Mouse (Mus musculus): ENCODE measurements around the gene Ptprc.

Gene Ptprc

DNA sequence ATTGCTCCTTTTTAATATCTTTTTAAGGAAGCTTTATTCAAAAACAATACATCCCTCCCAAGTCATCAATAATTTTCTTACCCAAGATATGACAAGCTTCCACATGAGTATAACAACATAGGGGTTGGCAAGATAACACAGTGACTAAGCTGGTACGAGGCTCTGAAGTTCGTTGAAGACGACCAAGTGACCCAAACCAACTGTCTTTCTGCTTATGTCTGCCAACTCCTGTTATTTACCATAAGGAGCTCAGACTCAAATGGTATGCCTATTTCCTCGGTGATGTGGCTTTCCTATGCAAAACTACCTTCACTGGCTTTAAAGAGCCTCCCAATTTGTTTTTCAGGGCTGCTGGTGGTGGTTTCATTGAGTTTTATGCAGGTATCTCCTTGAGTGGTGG, at the start of gene Ptprc:
Ptprc (minus strand) TSS at position 215 of the 400 bp plus-strand sequence.
- no peak for DNase-seq (ENCODE audit: low spot score)

DNA sequence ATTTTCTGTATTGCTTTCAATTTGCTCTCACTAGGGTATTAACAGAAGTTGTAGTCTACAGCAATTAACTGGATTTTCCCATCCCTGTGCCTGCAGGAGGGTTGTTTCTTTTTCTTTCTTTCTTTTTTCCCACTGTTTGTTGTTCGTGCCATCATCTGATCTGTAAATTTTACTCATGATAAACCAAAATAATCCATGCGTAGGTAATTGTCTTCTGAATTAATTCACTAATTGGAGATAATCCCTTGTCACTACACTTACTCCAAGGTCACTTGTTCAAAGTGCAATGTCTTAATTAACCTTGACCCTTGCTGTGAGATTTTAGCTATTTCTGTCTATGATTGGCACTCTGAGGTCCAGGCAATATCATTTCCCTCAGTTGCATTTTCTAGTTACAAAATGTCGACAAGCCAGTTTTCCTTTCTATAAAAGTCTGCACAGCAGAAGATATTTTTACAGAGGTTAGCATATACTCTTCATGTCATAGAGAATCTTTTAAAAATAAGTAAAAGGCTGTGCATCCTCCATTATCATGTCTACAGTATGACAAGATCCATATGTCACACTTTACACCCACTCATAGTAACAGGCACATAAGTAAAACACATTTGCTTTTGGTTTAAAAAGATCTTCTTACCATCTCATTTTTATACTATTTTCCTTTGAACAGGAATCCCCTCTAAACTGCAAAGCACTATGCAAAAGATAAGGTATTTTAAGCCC, 39.4 kb upstream of the Ptprc start:
- no peak for DNase-seq (ENCODE audit: low spot score)

GRCm38 (mm10) chr1:138210387-138211024, 35.0 kb upstream of the Ptprc start:
- no peak for DNase-seq (ENCODE audit: low spot score)

DNA sequence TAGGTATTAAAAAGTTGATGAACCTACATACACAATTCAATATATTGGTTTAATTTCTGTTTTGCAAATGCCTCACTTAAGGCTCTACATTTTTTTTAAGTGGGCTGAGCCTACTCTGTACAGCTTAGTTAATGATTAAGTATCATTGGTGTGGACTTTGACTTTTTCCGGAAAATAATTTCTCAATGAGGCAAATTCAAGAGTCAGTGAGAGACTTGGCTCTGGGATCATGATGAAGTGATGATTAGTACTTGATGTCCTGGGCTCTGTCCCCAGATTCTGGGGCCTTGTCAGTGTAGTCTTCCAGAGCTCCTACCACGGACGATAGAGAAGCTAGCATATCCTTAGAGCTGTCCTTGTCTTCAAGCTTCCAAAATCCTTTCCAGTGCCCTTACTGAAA, 34.2 kb upstream of the Ptprc start:
- no peak for DNase-seq (ENCODE audit: low spot score)

DNA sequence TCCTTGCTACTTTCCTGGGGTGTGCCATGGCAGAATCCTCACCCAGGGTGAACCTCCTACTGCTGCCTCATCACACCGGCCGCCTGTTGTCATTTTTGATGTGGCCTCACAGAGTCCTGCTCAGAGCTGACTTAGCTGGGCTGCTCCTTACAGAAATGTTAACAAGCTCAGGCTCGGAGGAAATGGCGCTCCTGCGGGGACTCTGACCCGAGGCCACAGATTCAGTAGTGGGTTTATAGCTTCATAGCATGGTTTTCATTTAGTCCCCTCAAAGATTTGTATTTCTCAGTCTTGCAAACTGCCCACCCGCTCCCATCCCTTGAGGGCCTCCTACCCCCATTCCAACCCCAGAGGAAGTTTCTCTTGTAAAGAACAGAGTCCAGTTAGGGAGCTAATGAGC, 30.5 kb upstream of the Ptprc start:
- no peak for DNase-seq (ENCODE audit: low spot score)

GRCm38 (mm10) chr1:138191689-138192508, 16.4 kb upstream of the Ptprc start:
- peak; percentile 15 for DNase-seq (ENCODE audit: low spot score)

DNA sequence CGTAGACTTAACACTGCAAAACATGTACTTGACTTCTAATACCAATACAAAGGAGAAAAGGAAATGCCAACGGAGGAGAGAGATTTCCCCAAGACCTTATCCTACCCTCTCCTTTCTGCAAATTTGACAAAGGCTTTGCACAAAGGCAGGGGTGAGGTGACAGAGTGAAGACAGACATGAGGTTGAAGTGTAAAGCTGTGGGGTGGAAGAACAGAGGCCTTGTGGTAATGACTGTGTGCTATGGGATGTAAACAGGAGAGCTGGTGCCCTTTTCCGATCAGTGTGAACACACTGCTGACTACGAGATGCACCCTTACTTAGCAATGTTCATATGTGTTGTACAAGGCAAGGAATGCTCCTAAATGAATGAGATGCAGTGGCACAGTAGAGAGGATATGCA, 12.6 kb upstream of the Ptprc start:
- DNase-seq (ENCODE audit: low spot score), result no peak

DNA sequence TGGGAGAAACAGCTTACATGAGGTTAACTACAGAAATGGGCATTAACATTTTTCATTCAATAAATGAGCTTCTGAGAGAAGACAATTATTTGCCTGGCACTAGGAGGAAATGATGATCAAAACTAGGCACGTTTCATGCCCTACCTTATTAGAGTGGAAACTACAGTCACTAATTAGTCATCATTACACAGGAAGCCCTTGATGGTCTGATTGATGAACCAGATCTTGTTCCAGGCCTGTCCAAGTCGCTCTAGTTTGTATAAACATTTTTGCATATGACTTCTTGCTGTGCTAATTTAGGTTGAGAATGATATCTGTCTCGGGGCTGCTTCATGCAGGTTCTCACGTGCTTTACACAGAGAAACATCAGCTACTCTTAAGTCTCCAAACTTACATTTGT, 10.4 kb upstream of the Ptprc start:
- DNase-seq (ENCODE audit: low spot score), result no peak

DNA sequence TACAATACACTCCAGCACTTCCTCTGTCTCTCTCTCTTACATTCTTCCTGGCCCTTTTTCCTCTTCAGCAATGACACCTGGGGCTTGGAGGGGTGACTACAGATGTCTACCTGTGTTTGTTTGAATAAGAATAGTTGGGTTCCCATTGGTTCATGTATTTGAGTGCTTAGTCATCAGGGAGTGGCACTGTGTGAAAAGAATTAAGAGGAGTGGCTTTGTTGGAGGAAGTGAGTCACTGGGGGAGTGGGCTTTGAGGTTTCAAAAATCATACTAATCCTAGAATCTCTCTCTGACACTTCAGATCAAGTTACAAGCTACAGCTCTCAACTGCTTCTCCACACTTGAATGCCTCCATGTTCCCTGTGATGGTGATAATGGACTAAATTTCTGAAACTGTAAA, 4.6 kb upstream of the Ptprc start:
- DNase-seq (ENCODE audit: low spot score), result no peak

GRCm38 (mm10) chr1:138174705-138175492, 609 bp downstream of the Ptprc start:
- no peak for DNase-seq (ENCODE audit: low spot score)

GRCm38 (mm10) chr1:138174143-138174542, 1.4 kb downstream of the Ptprc start:
- no peak for DNase-seq (ENCODE audit: low spot score)

GRCm38 (mm10) chr1:138173669-138174068, 1.8 kb downstream of the Ptprc start:
- DNase-seq (ENCODE audit: low spot score), result no peak

DNA sequence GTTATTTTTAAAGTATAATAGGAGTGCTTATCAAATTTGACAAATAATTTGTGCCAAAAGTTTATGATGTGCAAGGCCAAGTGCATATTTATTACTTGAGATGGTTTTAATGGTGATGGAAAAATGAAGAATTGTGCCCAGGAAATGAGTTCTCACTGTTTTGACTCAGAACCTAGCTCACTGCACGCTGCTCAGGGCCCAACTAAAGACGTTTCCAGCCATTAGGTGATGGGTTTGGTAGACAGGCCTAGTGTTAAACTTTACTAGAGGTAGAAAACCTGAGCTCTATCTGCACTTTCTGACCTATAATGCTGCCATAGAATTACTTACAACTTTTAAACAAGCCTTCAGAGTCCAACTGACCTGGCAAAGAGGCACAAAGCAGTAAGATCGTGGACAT, 3.0 kb downstream of the Ptprc start:
- no peak for DNase-seq (ENCODE audit: low spot score)

DNA sequence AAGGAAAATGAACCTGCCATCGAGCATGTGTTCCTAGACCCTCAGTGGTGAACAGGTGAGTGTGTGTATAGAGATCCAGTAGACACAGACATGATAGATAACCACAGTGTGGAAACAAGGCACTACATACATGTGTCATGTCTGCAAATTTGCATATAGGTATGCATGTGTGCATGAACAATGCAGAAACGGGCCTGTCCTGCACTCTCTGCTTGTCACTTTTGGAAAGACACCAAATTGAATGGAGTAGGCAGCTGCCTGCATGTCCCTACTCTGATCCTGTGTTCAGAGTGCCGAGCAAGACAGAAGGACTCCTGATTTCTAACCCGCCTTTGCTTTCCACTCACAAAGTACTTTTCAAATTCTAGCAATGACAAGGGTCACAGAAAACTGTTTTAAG, 3.4 kb downstream of the Ptprc start:
- no peak for DNase-seq (ENCODE audit: low spot score)

- no peak for DNase-seq (ENCODE audit: low spot score)
Measured at GRCm38 (mm10) chr1:138166233-138166771, 9.2 kb downstream of the Ptprc start.

- no peak for DNase-seq (ENCODE audit: low spot score)
Measured at GRCm38 (mm10) chr1:138162638-138163037, 12.9 kb downstream of the Ptprc start.

DNA sequence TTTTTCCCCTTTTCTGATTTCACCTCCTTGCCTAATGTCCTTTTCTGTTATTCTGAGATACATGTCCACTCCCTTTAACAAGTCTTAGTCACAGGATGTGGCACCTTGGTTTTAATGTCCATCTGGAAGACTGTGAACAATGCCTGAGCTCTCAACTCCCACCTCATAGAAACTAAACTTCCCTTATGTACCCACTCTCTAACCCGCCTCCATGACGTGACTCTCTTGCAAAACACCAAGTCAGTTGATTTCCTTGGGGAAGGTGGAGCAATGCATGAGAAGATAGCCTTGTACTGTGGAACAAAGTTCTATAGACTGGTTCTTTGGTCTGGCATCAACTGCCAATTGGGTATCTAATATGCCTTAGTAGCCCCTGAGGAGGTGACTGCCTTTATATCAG, 16.6 kb downstream of the Ptprc start:
- peak; percentile 28 for DNase-seq (ENCODE audit: low spot score)

GRCm38 (mm10) chr1:138158236-138158635, 17.3 kb downstream of the Ptprc start:
- DNase-seq (ENCODE audit: low spot score), result no peak

- DNase-seq (ENCODE audit: low spot score), result no peak
Measured at GRCm38 (mm10) chr1:138157709-138158108, 17.8 kb downstream of the Ptprc start.

DNA sequence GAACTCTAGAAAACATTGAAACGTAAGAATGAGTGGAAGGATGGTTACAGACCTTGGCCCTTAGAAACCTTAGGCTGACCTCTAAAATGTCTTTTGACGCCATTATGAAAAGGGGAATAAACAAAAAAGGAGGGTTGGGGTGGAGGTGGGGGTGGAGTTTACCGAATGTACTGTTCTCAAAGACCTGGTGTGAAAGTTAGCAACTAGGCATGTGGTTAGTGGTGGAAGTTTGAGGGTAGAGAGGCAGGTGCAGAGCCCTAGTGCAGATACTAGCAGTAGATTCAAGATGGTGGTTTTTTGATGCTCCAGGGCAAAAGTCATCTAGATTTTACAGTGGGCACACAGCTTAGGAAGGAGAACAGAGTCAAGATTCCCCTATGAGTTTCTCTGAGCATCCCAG, 18.5 kb downstream of the Ptprc start:
- no peak for DNase-seq (ENCODE audit: low spot score)

GRCm38 (mm10) chr1:138154185-138154785, 21.2 kb downstream of the Ptprc start:
- DNase-seq (ENCODE audit: low spot score), result no peak

DNA sequence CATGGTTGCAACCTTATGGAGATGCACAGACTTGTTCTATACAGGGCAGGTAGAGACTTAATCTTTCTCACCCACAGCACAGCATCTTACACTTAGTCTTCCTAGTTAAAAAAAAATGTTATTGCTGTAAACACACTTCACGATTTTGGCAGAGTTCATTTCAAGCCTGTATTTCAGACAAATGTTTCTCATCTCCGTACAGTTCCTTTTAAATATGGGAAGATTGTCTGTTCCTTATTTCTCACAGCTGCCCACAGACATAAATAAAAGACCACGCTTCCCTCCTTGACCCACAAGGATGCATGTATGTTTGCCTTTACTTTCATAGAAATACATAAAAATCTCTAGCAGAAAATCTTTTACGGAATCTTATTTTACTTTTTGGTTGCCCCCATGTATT, 22.4 kb downstream of the Ptprc start:
- DNase-seq (ENCODE audit: low spot score), result no peak
